Mouse (Mus musculus): ENCODE data around the gene Kif26b. TPM values are rescaled to one million over a fixed set of nuclear protein-coding genes. Genes with fewer than 3 reads are reported as not detected.

The Kif26b gene
- polyA plus RNA-seq, 1 experiment from 2014 or later, result 5.3 TPM

DNA sequence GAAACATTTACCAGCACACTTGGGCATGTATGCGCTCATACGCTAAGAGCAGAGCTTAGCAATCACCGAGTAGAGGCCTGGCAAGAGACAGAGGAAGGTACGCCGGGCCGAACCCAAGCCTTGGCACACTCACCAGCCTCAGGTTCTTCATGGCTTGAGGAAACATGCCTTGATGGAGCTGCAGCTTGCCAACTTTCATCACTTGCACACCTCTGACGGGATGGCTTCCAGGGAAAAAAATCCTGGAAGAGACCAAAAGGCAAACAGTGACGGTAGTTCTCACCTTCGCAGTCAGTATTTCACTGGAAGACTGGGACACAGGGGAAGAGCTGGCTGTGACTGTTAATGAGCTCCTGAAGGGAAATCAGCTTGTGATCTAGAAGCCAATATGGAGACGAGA is 443.1 kb downstream of the Kif26b start:
- Histone ChIP-seq H3K27ac (no peak overlapping the region), H3K4me1 (peaks cover 3% of the 10 kb centered on the region; the same call in 1 of the 2 replicates), H3K4me2 (no peak overlapping the region), H3K36me3 (no peaks in the 10 kb centered on the region), H3K9ac (no peak overlapping the region), H3K9me3 (no peaks in the 10 kb centered on the region), H3K4me3 (no peak overlapping the region), H3K27me3 (no peaks in the 10 kb centered on the region)
- WGBS, result 73% methylated on average over 10 of the region's 10 CpGs
- no peak for ATAC-seq (ENCODE audit: insufficient number of reproducible peaks, low FRiP score, low TSS enrichment, low read depth)

- WGBS, result 24% methylated on average over 8 of the region's 8 CpGs
- Histone ChIP-seq H3K4me2 (no peak overlapping the region), H3K27ac (no peak overlapping the region), H3K4me3 (no peak overlapping the region), H3K9me3 (no peaks in the 10 kb centered on the region), H3K4me1 (peaks cover 17% of the 10 kb centered on the region), H3K36me3 (no peaks in the 10 kb centered on the region), H3K9ac (no peak overlapping the region), H3K27me3 (no peaks in the 10 kb centered on the region)
- ATAC-seq (ENCODE audit: insufficient number of reproducible peaks, low FRiP score, low TSS enrichment, low read depth), result no peak
These were observed 449.8 kb downstream of the Kif26b start for GRCm38 (mm10) chr1:178978617-178979245.

- H3K4me3 ChIP-seq, result no peak overlapping the region
- H3K4me2 ChIP-seq, result no peak overlapping the region
- ATAC-seq (ENCODE audit: insufficient number of reproducible peaks, low FRiP score, low TSS enrichment, low read depth), result no peak
- H3K9ac ChIP-seq, result no peak overlapping the region
- H3K27me3 ChIP-seq, result no peaks in the 10 kb centered on the region
- no peak overlapping the region for H3K27ac ChIP-seq
- no peaks in the 10 kb centered on the region for H3K9me3 ChIP-seq
- H3K36me3 ChIP-seq, result no peaks in the 10 kb centered on the region
- peaks cover 17% of the 10 kb centered on the region for H3K4me1 ChIP-seq
These were observed 451.3 kb downstream of the Kif26b start for GRCm38 (mm10) chr1:178980185-178980584.

DNA sequence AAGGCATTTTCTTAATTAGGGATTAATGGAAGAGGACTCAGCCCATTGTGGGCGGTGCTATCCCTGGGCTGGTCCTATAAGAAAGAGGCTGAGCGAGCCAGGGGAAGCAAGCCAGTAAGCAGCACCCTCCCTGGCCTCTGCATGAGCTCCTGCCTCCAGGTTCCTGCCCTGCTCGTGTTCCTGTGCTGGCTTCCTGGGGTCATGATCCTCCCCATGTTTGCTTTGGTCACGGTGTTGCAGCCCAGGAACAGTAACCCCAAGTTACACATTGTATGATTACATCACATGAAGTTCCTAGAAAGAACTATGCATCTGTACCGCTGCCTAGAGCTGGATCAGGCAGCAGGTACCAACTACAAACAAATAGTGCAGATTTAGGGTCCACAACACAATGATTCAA is 452.7 kb downstream of the Kif26b start:
- no peak overlapping the region for H3K9ac ChIP-seq
- H3K4me3 ChIP-seq, result no peak overlapping the region
- no peaks in the 10 kb centered on the region for H3K9me3 ChIP-seq
- ATAC-seq (ENCODE audit: insufficient number of reproducible peaks, low FRiP score, low TSS enrichment, low read depth), result no peak
- no peak overlapping the region for H3K27ac ChIP-seq
- H3K27me3 ChIP-seq, result no peaks in the 10 kb centered on the region
- no peak overlapping the region for H3K4me2 ChIP-seq
- H3K4me1 ChIP-seq, result peaks cover 17% of the 10 kb centered on the region
- no peaks in the 10 kb centered on the region for H3K36me3 ChIP-seq
- 75% methylated on average over 5 of the region's 5 CpGs for WGBS

DNA sequence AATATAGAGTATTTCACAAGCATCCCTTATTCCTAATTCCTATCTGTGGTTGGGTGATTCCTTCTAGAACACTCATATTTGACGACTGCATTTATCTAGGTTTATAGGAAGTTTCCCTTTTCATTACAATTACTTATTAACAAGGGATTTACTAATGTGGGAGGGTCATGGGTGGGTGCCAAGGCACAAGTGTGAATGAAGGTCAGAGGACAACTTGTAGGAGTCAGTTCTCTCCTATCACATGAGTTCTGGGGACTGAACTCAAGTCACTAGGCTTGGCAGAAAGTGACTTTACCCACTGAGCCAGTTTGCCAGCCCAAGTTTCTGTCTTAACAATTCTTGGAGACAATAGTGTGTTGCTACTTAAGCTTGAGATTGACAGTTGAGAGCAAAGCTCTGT is 459.3 kb downstream of the Kif26b start:
- WGBS, result 75% methylated on average over 1 of the region's 1 CpGs
- ATAC-seq (ENCODE audit: insufficient number of reproducible peaks, low FRiP score, low TSS enrichment, low read depth), result no peak

More for the DNA sequence above, 459.3 kb downstream of the Kif26b start:
- H3K27ac ChIP-seq, result no peak overlapping the region
- no peak overlapping the region for H3K9ac ChIP-seq
- no peaks in the 10 kb centered on the region for H3K27me3 ChIP-seq
- peaks cover 10% of the 10 kb centered on the region; the same call in 1 of the 2 replicates for H3K4me1 ChIP-seq
- H3K9me3 ChIP-seq, result no peaks in the 10 kb centered on the region
- no peak overlapping the region for H3K4me2 ChIP-seq
- no peak overlapping the region for H3K4me3 ChIP-seq
- H3K36me3 ChIP-seq, result no peaks in the 10 kb centered on the region

Other genes starting within 250 kb of the Kif26b start
- 101 TPM in 2 replicates for gene Cox20, start 210.0 kb upstream of the Kif26b start, polyA plus RNA-seq (2015; fragmentation: Nextera tagmentation; extraction: Ambion mirVana)
- gene Hnrnpu, start 191.3 kb upstream of the Kif26b start, polyA plus RNA-seq (2015; fragmentation: Nextera tagmentation; extraction: Ambion mirVana), result 250 and 296 TPM in 2 replicates
- gene Efcab2, start 123.0 kb upstream of the Kif26b start, polyA plus RNA-seq (2015; fragmentation: Nextera tagmentation; extraction: Ambion mirVana), result 3.5 and 4.5 TPM in 2 replicates